Mouse (Mus musculus) forebrain, embryonic 15.5 days (tissue): ENCODE measurements around the gene Bhmt. TPM values are rescaled to one million over a fixed set of nuclear protein-coding genes. Genes with fewer than 3 reads are reported as not detected.

Experiments
- ATAC-seq: fragments of 200-750 bp; cut with Nextera tagmentation; replicated peaks from 2 replicates; pipeline ENCODE4 v1.8.0; 2017; ENCODE audit warnings: mild to moderate bottlenecking, moderate TSS enrichment, moderate library complexity
- H3K27ac ChIP-seq: fragments of 300-500 bp; sonication (generic); replicated peaks from 2 replicates; pipeline ENCODE4 v1.5.1; 2015; ENCODE audit warnings: mild to moderate bottlenecking, inconsistent platforms
- H3K27me3 ChIP-seq: fragments of 300-500 bp; sonication (generic); 2 replicates; pipeline ENCODE4 v1.6.1; 2015; ENCODE audit warnings: inconsistent platforms
- H3K36me3 ChIP-seq: fragments of 300-500 bp; sonication (generic); 2 replicates; pipeline ENCODE4 v1.6.1; 2015; ENCODE audit warnings: mild to moderate bottlenecking, inconsistent platforms
- H3K4me1 ChIP-seq: fragments of 300-500 bp; sonication (generic); 2 replicates; pipeline ENCODE4 v1.6.1; 2015; ENCODE audit warnings: inconsistent platforms
- H3K4me2 ChIP-seq: fragments of 300-500 bp; sonication (generic); replicated peaks from 2 replicates; pipeline ENCODE4 v1.6.1; 2015; ENCODE audit warnings: mild to moderate bottlenecking, inconsistent platforms
- H3K4me3 ChIP-seq: fragments of 300-500 bp; sonication (generic); 2 replicates; pipeline ENCODE4 v1.5.1; 2015; ENCODE audit warnings: mild to moderate bottlenecking, inconsistent platforms
- H3K9ac ChIP-seq: fragments of 300-500 bp; sonication (generic); replicated peaks from 2 replicates; pipeline ENCODE4 v1.6.1; 2015; ENCODE audit warnings: mild to moderate bottlenecking, inconsistent platforms
- H3K9me3 ChIP-seq: fragments of 300-500 bp; sonication (generic); 2 replicates; pipeline ENCODE4 v1.6.1; 2016; ENCODE audit warnings: inconsistent platforms
- WGBS: fragments of 180-500 bp; shearing (Covaris S2); methylation state at CpG from one replicate; pipeline ENCODE4 v1.1.7; 2015; ENCODE audit warnings: mixed read lengths; 5-methylcytosine and 5-hydroxymethylcytosine counted together
- polyA plus RNA-seq: library from polyadenylated mRNA; unstranded; fragments of >200 nt; fragmentation: Nextera tagmentation; extraction: Ambion mirVana; gene quantifications from 2 replicates; pipeline ENCODE4 v1.2.1, GENCODE M21; 2015

The Bhmt gene
- polyA plus RNA-seq, result 0.13 and 0.23 TPM in 2 replicates

DNA sequence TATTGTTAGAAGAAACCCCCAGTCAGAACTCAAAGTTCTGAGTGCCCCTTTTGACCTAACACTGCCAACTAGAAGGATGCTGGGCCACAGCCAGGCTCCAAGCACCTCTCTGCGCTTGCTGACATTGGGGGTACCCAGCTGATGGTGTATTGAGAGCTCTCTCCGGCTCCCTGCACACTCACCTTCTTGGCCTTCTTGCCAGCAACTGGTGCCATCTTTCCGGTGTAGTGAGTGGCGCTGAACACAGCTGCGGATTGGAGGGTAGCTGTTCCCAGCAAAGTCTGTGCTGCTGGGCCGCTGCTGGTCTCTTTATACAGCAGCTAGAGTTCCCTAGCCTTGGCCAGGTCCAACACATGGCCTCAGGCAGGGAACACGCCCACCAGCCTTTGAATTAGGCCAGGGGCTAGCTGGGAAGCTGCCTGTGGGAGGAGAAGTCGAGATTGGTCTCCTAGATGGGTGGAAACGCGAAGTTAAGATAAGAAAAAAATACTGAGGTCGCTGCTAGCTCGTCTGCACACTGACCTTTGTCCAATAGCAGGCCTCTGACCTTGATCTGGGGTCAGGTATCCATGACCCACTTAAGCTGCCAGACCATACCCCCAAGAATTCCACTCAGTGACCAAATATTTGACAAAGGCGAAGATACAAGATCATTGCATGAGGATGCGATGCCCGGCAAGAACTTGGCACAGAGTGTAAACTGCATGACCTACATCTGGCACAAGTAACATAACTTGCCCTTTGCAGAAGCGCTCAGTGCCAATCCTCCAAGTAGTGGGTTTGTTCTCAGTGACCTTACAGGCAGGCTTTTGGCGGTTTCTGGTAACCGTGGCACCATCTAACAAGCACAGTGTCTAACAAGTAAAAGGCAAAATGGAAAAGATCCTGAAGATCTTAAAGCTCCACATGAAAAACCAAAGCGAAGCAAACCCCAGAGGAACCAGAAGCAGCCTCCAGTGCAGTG is at the start of gene Bhmt:
Gene Bhmt (minus strand): TSS at position 680 of the 964 bp plus-strand sequence.
- Histone ChIP-seq H3K4me3 (no peak within 1 kb of the TSS), H3K27ac (no peak within 1 kb of the TSS), H3K4me2 (no peak within 1 kb of the TSS), H3K9ac (no peak within 1 kb of the TSS), H3K9me3 (no peaks in the 10 kb centered on the region), H3K36me3 (no peaks in the 10 kb centered on the region), H3K27me3 (no peaks in the 10 kb centered on the region), H3K4me1 (no peaks in the 10 kb centered on the region)
- 81% methylated on average over 19 of the region's 19 CpGs for WGBS
- ATAC-seq, result no peak

DNA sequence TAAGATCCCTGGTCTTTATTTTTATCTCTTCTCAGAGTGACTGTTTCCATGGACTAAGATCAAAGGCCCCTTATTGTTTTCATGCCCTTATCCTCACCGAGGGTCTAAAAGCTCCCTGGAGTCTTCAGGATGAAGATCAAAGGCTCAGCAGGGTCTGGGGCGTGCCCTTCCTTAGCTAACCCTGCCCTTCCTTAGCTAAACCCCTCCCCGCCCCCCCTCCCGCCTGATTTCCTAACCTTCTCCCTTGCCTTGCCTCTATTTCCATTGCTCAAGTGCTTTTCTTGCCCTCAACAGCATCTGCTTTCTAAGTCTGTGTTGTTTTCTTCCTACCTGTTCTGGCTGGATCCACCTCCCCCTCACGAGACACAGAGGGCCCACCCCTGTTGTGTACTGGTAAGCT is 49.6 kb upstream of the Bhmt start:
- H3K4me2 ChIP-seq, result no peak overlapping the region
- no peak overlapping the region for H3K9ac ChIP-seq
- H3K4me1 ChIP-seq, result no peaks in the 10 kb centered on the region
- ATAC-seq, result no peak
- no peak overlapping the region for H3K27ac ChIP-seq
- H3K36me3 ChIP-seq, result no peaks in the 10 kb centered on the region
- no peaks in the 10 kb centered on the region for H3K27me3 ChIP-seq
- no peak overlapping the region for H3K4me3 ChIP-seq
- 10% methylated on average over 5 of the region's 5 CpGs for WGBS
- no peaks in the 10 kb centered on the region for H3K9me3 ChIP-seq

DNA sequence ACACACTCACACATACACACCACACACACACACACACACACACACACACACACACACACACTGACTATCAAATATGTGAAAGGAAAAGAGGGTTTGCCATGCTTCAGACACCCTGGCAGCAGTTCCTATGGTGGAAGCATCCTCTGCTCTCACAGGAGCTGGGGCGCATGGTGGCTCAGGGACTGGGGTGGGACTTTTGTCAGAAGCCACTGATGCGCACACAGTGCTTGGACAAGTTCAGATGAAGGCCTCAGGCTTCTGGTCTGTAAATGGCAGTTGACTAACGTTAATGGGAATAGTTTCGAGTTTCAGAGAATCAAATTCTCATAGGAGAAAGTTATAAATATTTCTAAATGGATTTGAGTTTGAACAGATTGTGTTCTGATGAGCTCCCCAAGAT is 47.5 kb upstream of the Bhmt start:
- no peak for ATAC-seq
- Histone ChIP-seq H3K4me3 (no peak overlapping the region), H3K9me3 (no peaks in the 10 kb centered on the region), H3K27me3 (no peaks in the 10 kb centered on the region), H3K36me3 (no peaks in the 10 kb centered on the region), H3K27ac (no peak overlapping the region), H3K9ac (no peak overlapping the region), H3K4me2 (no peak overlapping the region), H3K4me1 (no peaks in the 10 kb centered on the region)
- 68% methylated on average over 4 of the region's 4 CpGs for WGBS

DNA sequence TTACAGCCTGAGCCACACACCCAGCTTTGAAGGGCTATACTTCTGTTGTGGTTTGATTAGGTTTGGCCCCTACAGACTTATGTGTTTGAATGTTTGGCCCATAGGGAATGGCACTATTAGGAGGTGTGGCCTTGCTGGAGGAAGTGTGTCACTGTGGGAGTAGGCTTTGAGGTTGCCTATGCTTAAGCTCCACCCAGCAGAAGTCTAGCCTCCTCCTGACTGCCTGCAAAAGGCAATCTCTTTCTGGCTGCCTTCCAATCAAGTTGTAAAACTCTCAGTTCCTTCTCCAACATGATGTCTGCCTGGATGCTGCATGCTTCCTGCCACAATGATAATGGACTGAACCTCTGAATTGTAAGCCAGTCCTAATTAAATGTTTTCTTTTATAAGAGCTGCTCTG is 45.6 kb upstream of the Bhmt start:
- ATAC-seq, result no peak

DNA sequence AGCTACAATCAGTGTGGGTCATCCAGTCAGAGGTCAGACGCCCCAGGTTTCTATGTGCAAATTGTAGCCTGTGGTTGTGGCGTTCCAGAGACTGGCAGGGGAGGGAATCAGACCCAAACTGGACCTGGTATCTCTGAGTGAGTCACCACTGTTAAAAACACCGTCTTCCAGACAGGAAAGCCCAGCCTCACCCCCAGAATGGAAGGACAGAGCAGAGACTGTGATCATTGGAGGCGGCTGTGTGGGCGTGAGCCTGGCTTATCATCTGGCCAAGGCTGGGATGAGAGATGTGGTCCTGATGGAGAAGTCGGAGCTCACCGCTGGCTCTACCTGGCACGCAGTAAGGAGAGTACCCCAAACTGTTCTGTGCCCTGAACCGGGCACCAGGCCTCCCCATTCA is 39.1 kb upstream of the Bhmt start:
- H3K9me3 ChIP-seq, result no peaks in the 10 kb centered on the region
- H3K27ac ChIP-seq, result no peak overlapping the region
- peaks cover 10% of the 10 kb centered on the region for H3K27me3 ChIP-seq
- H3K9ac ChIP-seq, result no peak overlapping the region
- no peaks in the 10 kb centered on the region for H3K36me3 ChIP-seq
- no peak for ATAC-seq
- no peak overlapping the region for H3K4me2 ChIP-seq
- WGBS, result 76% methylated on average over 9 of the region's 9 CpGs
- no peak overlapping the region for H3K4me3 ChIP-seq
- H3K4me1 ChIP-seq, result no peaks in the 10 kb centered on the region

More for the DNA sequence above, 45.6 kb upstream of the Bhmt start:
- Histone ChIP-seq H3K4me1 (no peaks in the 10 kb centered on the region), H3K9me3 (no peaks in the 10 kb centered on the region), H3K4me3 (no peak overlapping the region), H3K4me2 (no peak overlapping the region), H3K27ac (no peak overlapping the region), H3K9ac (no peak overlapping the region), H3K36me3 (no peaks in the 10 kb centered on the region), H3K27me3 (no peaks in the 10 kb centered on the region)

DNA sequence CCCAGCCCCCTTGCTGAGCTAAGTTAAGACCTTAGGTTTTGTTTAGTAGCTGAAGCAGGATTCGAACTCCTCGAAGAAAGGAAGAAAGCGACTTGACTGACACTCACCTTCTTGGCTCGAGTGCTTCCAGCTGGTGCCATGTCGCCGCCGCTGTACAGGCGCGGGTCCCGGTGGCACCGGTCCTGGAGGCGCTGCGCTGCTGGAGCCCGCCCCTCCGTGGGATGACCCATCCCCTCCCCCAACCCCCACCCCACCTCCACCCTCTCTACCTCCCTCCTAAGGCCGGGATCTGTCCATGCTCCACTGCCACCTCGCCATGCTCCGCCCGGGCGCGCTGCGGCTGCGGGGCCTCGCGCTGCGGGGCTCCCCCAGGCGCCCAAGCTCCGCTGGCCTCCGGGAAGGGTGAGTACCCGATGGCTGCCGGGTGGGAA is 36.4 kb upstream of the Bhmt start, which contains the start of the genes Bhmt2 and Dmgdh:
Gene Bhmt2 (minus strand): TSS at position 172 of the 431 bp plus-strand sequence.
Gene Dmgdh (plus strand): TSS at position 303 of the 431 bp plus-strand sequence.
- WGBS, result 6% methylated on average over 29 of the region's 31 CpGs
- H3K4me3 ChIP-seq, result no peak within 1 kb of the TSS
- ATAC-seq, result no peak

DNA sequence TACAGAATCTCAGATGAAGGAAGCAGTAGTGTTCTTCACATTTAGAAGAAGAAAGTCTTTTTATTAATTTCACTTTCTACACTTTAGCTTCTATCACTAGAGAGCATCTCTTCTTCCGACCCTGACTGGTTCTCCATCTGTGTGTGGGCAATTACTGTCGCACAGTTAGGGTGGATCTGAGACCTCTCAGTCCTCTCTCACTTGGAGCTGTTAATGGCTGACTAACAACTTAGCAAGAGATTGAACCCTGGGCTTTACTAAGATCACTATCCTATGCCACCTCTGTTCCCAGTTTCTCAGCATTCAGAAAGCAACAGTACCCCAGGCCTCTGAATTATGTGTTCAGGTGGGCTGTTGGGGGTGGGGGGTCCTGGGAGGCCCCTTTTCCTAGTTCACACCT is 35.5 kb upstream of the Bhmt start:
- no peaks in the 10 kb centered on the region for H3K36me3 ChIP-seq

More for the DNA sequence above, 36.4 kb upstream of the Bhmt start, which contains the start of the genes Bhmt2 and Dmgdh:
- no peaks in the 10 kb centered on the region for H3K9me3 ChIP-seq
- no peak within 1 kb of the TSS for H3K9ac ChIP-seq
- no peaks in the 10 kb centered on the region for H3K36me3 ChIP-seq
- H3K4me2 ChIP-seq, result no peak within 1 kb of the TSS
- no peak within 1 kb of the TSS for H3K27ac ChIP-seq
- no peaks in the 10 kb centered on the region for H3K4me1 ChIP-seq
- peaks cover 10% of the 10 kb centered on the region for H3K27me3 ChIP-seq

DNA sequence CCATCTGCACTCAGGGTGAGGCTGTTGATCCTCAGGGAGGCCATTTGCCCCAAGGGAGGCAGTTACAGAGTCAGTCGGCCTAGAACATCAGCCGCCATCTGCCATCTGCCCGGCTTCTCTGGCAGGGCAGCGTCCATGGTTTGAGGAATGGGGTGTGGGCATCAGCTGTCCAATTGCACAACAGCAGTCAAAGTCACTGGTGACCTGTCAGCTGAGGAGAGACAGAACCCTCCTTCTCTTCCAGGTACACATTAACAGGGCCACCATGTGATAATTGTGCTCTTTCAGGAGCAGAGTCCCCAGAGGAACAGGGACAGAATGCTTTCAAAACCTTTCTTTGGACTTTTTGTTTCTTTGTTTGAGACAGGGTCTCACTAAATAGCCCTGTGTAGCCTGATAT is 34.6 kb upstream of the Bhmt start:
- Histone ChIP-seq H3K27ac (no peak overlapping the region), H3K9ac (no peak overlapping the region), H3K36me3 (no peaks in the 10 kb centered on the region), H3K4me2 (no peak overlapping the region), H3K27me3 (peaks cover 10% of the 10 kb centered on the region), H3K4me3 (no peak overlapping the region), H3K4me1 (no peaks in the 10 kb centered on the region), H3K9me3 (no peaks in the 10 kb centered on the region)
- WGBS, result 96% methylated on average over 4 of the region's 4 CpGs
- ATAC-seq, result no peak

More for the DNA sequence above, 35.5 kb upstream of the Bhmt start:
- no peak overlapping the region for H3K27ac ChIP-seq
- H3K9ac ChIP-seq, result no peak overlapping the region
- 84% methylated on average over 2 of the region's 2 CpGs for WGBS
- H3K27me3 ChIP-seq, result peaks cover 10% of the 10 kb centered on the region
- ATAC-seq, result no peak
- no peak overlapping the region for H3K4me3 ChIP-seq
- no peaks in the 10 kb centered on the region for H3K9me3 ChIP-seq
- H3K4me2 ChIP-seq, result no peak overlapping the region
- no peaks in the 10 kb centered on the region for H3K4me1 ChIP-seq

DNA sequence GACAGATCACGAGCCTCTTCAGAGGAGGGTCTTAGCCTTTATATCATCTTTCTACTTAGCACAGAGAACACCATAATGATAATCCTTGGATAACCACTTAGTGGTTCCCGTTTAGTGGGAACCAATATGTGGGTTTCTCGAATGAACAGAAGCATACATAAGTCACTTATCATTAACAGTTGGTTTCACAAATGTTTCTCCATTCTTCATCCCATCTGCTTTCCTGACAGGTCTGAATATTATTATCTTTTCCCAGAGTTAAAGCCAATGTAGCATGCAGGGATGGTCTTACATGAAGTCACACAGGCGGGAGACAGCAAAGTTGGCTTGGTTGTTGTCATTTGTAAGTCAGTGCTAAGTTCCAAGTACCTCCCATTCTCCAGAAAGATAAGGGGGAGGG is 29.8 kb upstream of the Bhmt start:
- no peaks in the 10 kb centered on the region for H3K36me3 ChIP-seq
- H3K27ac ChIP-seq, result no peak overlapping the region
- H3K4me3 ChIP-seq, result no peak overlapping the region
- no peaks in the 10 kb centered on the region for H3K9me3 ChIP-seq
- H3K4me1 ChIP-seq, result no peaks in the 10 kb centered on the region
- ATAC-seq, result no peak
- no peak overlapping the region for H3K9ac ChIP-seq
- WGBS, result 82% methylated on average over 4 of the region's 4 CpGs
- H3K27me3 ChIP-seq, result no peaks in the 10 kb centered on the region
- no peak overlapping the region for H3K4me2 ChIP-seq

DNA sequence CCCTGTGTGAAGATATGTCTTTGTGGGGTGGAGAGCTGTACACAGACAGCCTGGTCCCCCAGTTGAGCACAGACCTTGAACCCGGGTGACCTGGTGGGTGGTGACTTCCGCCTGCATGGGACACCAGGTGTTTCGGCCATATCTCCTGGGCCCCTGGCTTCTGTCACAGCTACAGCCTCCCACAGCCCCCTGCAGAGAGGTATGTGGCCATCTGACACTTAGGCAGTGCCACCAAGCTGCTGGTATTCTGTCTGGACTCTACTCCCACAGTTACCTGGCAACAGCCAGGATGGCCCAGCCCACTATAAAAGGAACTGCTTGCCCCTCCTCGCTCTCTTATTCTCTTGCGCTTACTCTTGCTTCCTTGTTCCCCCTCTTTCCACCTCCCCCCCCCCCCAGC is 20.2 kb upstream of the Bhmt start:
- Histone ChIP-seq H3K4me2 (no peak overlapping the region), H3K4me3 (no peak overlapping the region), H3K36me3 (no peaks in the 10 kb centered on the region), H3K9me3 (no peaks in the 10 kb centered on the region), H3K9ac (no peak overlapping the region), H3K4me1 (no peaks in the 10 kb centered on the region), H3K27ac (no peak overlapping the region), H3K27me3 (no peaks in the 10 kb centered on the region)
- no peak for ATAC-seq
- WGBS, result 66% methylated on average over 5 of the region's 5 CpGs

DNA sequence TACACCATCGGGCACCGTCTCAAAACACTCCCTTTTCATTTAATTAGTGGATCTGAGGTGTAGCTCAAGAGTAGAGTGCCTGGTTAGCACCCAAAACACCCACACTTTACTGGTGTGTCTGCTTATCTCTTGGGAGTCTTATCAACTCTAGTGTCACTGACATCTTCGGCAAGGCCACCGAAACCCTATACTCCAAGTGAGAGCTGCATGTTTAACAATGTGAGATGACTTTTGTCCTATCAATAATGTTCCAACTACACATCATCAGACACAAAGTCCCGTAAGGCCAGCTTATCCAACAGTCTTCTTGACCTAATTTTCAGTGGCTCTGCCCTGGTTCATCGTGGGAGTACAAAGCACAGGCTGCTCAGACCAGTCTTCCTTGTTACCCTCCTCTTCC is 15.6 kb upstream of the Bhmt start:
- H3K36me3 ChIP-seq, result no peaks in the 10 kb centered on the region
- H3K4me3 ChIP-seq, result no peak overlapping the region
- no peak overlapping the region for H3K9ac ChIP-seq
- 89% methylated on average over 6 of the region's 6 CpGs for WGBS
- H3K27me3 ChIP-seq, result no peaks in the 10 kb centered on the region
- no peaks in the 10 kb centered on the region for H3K4me1 ChIP-seq
- H3K27ac ChIP-seq, result no peak overlapping the region
- ATAC-seq, result no peak
- H3K4me2 ChIP-seq, result no peak overlapping the region
- no peaks in the 10 kb centered on the region for H3K9me3 ChIP-seq

DNA sequence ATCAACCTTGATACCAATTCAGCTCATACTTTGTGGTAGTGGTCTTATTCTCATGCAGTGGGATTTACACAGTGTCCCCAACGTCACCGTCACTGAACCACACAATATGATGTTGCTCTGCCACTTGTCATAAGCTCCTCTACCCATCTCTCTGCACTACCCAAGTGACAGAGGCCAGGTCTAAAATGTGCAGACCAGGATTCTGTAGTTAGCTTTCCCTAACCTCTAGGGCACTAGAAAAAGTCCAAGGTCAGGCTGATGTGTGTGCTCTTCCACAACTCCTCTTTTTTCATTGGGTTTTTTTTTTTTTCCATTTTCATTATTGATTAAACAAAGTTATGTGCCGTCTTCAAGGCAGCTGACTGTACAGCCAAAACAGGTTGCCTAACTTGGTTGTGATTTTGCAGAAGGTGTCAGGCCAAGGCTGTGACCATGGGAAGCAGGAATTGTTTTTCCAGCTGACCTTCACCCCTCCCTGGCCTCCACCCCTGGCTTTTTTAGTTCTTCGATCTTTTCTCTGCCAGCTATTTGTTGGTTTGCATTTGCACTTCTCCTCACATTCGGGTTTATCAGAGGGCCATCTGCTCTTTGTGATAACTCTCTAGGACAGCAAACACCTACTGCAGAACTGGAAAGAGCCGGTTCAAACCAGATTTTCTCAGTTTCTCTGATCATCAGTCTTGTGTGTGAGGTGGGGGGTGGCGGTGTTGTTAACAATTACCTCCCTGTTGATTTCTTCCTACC is 10.8 kb upstream of the Bhmt start:
- no peak overlapping the region for H3K9ac ChIP-seq
- H3K4me2 ChIP-seq, result no peak overlapping the region
- H3K4me3 ChIP-seq, result no peak overlapping the region
- no peaks in the 10 kb centered on the region for H3K36me3 ChIP-seq
- H3K9me3 ChIP-seq, result no peaks in the 10 kb centered on the region
- H3K27ac ChIP-seq, result no peak overlapping the region
- H3K27me3 ChIP-seq, result no peaks in the 10 kb centered on the region
- H3K4me1 ChIP-seq, result no peaks in the 10 kb centered on the region
- no peak for ATAC-seq
- WGBS, result 91% methylated on average over 7 of the region's 7 CpGs
